Mouse (Mus musculus) embryonic fibroblast, embryonic 13.5 days (primary cell): ENCODE results near the gene Mmp19. TPM values are rescaled to one million over a fixed set of nuclear protein-coding genes. Genes with fewer than 3 reads are reported as not detected.

Source experiments
- H3K27ac ChIP-seq: 2 replicates; pipeline ENCODE4 v1.5.1; 2012; ENCODE audit warnings: low read length, control low read depth, inconsistent platforms; ENCODE audit not compliant: insufficient read depth
- H3K4me1 ChIP-seq: 2 replicates; pipeline ENCODE4 v1.6.1; 2011; ENCODE audit warnings: low read length; ENCODE audit not compliant: control insufficient read depth, insufficient read depth
- H3K4me3 ChIP-seq: 2 replicates; pipeline ENCODE4 v1.5.1; 2011; ENCODE audit warnings: mild to moderate bottlenecking, control low read depth, low read length; ENCODE audit not compliant: insufficient read depth
- CTCF ChIP-seq: IDR thresholded peaks from 2 replicates; pipeline ENCODE4 v1.5.1; 2011; ENCODE audit warnings: mild to moderate bottlenecking, control low read depth, low read length, moderate library complexity, borderline replicate concordance; ENCODE audit not compliant: insufficient read depth
- POLR2A ChIP-seq: IDR thresholded peaks from 2 replicates; pipeline ENCODE4 v1.6.1; 2011; ENCODE audit warnings: low read depth, mild to moderate bottlenecking, control low read depth, low read length, moderate library complexity
- polyA plus RNA-seq: library from polyadenylated mRNA; stranded (reverse); fragments of >200 nt; gene quantifications from 2 replicates; pipeline ENCODE4 v1.2.4, GENCODE M21; 2011; ENCODE audit warnings: low read depth; ENCODE audit not compliant: missing spikeins, insufficient read length

The Mmp19 gene
- polyA plus RNA-seq, 1 experiment: 54.0 TPM

DNA sequence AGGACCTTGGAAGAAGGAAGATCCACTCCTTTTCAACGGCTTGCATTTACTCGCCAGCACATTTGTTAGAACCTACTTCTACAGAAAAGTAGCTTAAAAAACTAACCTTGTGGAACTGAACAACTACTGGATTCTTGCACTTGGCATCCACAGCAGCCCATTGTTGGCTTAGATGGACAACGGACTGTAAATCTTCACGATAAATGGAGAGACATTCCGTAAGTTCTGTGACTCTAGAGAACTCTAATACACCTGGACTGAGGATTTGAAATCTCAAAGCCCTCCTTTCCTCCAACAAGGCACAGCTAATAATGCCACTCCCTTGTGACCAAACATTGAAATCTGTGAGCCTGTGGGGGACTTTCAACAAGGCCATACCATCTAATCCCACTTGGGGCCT lies 52.5 kb downstream of the Mmp19 start:
- no peaks in the 10 kb centered on the region for H3K4me1 ChIP-seq
- H3K4me3 ChIP-seq: no peak overlapping the region
- no peak for TF ChIP-seq CTCF
- TF ChIP-seq POLR2A: no peak
- no peak overlapping the region for H3K27ac ChIP-seq

DNA sequence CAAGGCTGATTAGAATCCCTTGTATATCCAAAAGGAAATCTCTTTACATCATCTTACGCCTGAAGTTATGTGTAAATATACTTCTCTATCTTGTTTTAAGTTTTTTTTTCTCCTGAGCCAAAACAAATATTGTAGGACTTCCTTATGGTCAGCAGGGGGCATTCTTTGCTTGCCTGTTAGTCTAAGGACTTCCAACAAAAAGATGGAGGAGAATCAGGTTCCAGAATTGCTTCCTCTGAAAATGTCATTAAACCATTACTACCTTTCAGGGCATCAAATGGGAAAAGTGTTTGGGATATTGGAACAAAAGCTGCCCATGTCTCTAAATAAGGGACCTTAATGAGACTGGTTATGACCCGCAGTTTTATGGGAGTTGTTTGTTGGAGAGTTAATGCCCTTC lies 54.8 kb downstream of the Mmp19 start:
- Histone ChIP-seq H3K4me1 (no peaks in the 10 kb centered on the region), H3K27ac (no peak overlapping the region), H3K4me3 (no peak overlapping the region)
- TF ChIP-seq POLR2A (no peak), CTCF (no peak)

DNA sequence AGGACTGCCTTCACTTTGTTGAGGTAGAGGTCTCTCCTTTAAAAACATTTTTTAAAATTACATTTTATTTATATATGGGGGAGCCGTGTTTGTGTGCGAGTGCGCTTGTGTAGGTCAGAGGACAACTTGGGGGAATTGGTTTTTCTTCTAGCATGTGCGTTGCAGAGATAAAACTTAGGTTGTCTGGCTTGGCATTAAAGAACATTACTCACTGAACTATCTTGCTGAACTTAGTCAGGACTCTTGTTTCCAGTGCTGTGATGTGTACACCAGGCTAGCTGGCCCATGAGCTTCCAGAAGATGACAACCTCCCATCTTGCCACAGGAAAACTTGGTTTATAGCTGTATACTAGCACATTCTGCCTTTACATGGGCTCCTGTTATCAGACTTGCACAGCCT lies 56.0 kb downstream of the Mmp19 start:
- no peak for TF ChIP-seq POLR2A
- no peak for TF ChIP-seq CTCF
- no peak overlapping the region for H3K27ac ChIP-seq
- no peaks in the 10 kb centered on the region for H3K4me1 ChIP-seq
- no peak overlapping the region for H3K4me3 ChIP-seq

DNA sequence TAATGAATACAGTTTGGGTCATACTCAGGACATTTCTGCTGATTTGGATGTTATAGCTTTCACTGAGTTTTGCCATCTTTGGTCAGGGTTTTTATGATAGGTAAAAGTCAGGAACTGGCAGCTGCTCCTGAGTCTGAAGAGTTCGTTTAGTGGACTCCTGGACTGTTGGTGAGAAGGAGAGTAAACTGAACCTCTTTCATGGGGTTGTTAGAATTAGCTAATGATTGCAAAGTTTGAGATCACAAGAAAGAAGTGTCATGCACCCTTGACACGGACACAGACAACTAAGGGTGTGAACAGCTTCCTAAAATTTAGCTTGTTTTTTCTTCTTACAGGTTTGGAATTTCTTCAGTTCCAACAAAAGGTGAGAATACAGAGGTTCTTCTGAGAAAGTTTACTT lies 57.7 kb downstream of the Mmp19 start:
- Histone ChIP-seq H3K4me3 (no peak overlapping the region), H3K27ac (no peak overlapping the region), H3K4me1 (no peaks in the 10 kb centered on the region)
- no peak for TF ChIP-seq CTCF
- TF ChIP-seq POLR2A: no peak

DNA sequence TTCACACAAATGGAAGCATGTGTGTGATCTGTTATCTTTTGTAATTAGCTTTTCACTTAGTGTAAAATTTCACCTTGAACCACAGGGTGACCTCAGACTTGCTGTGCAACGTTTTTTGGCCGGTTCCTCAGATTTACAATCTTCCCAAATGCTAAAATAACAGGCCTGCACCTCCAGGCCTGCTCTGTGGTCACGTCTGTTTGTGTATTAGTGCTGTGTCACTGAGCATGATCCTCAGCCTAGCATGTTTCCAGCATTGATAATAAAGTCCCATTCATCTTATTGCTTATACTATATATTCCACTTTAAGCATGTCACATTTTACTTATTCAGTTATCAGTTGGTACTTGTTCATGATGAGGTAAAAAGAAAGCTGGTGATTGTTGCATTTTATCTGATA lies 59.6 kb downstream of the Mmp19 start:
- H3K27ac ChIP-seq: no peak overlapping the region
- no peak overlapping the region for H3K4me3 ChIP-seq
- no peaks in the 10 kb centered on the region for H3K4me1 ChIP-seq
- TF ChIP-seq CTCF (no peak), POLR2A (no peak)

Other genes starting within 250 kb of the Mmp19 start
- 4.7 and 6.0 TPM in 2 replicates for gene Zc3h10, start 243.1 kb upstream of the Mmp19 start, polyA plus RNA-seq
- gene Rpl41, start 241.6 kb upstream of the Mmp19 start, polyA plus RNA-seq: 2,862 and 3,188 TPM in 2 replicates
- gene Pa2g4, start 224.9 kb upstream of the Mmp19 start, polyA plus RNA-seq: 146 and 152 TPM in 2 replicates
- gene Erbb3, start 201.3 kb upstream of the Mmp19 start, polyA plus RNA-seq: 0.13 and 0.70 TPM in 2 replicates
- 1,073 and 1,205 TPM in 2 replicates for gene Rps26, start 164.2 kb upstream of the Mmp19 start, polyA plus RNA-seq
- 2.3 and 4.8 TPM in 2 replicates for gene Ikzf4, start 144.9 kb upstream of the Mmp19 start, polyA plus RNA-seq
- 14.3 and 15.7 TPM in 2 replicates for gene Suox, start 116.8 kb upstream of the Mmp19 start, polyA plus RNA-seq
- gene Rab5b, start 94.6 kb upstream of the Mmp19 start, polyA plus RNA-seq: 88.8 and 96.7 TPM in 2 replicates
- 0.68 and 0.87 TPM in 2 replicates for gene Pmel, start 86.7 kb upstream of the Mmp19 start, polyA plus RNA-seq
- 49.3 and 66.6 TPM in 2 replicates for gene Cdk2, start 85.9 kb upstream of the Mmp19 start, polyA plus RNA-seq
- 14.6 and 19.0 TPM in 2 replicates for gene Dgka, start 46.1 kb upstream of the Mmp19 start, polyA plus RNA-seq
- gene Pym1, start 43.0 kb upstream of the Mmp19 start, polyA plus RNA-seq: 29.5 and 38.2 TPM in 2 replicates
- 55.5 and 59.0 TPM in 2 replicates for gene Dnajc14, start 13.2 kb downstream of the Mmp19 start, polyA plus RNA-seq
- gene Tmem198b, start 13.5 kb downstream of the Mmp19 start, polyA plus RNA-seq: 34.4 and 44.8 TPM in 2 replicates
- 106 and 112 TPM in 2 replicates for gene Sarnp, start 26.4 kb downstream of the Mmp19 start, polyA plus RNA-seq
- gene Ormdl2, start 30.7 kb downstream of the Mmp19 start, polyA plus RNA-seq: 30.4 and 31.2 TPM in 2 replicates
- gene Gdf11, start 100.8 kb downstream of the Mmp19 start, polyA plus RNA-seq: 16.3 and 19.4 TPM in 2 replicates
- gene Cd63, start 110.1 kb downstream of the Mmp19 start, polyA plus RNA-seq: 686 and 779 TPM in 2 replicates
- 5.5 and 7.7 TPM in 2 replicates for gene Rdh5, start 132.0 kb downstream of the Mmp19 start, polyA plus RNA-seq
- gene Bloc1s1, start 133.1 kb downstream of the Mmp19 start, polyA plus RNA-seq: 80.5 and 91.4 TPM in 2 replicates
- 16.9 and 22.1 TPM in 2 replicates for gene Itga7, start 142.9 kb downstream of the Mmp19 start, polyA plus RNA-seq
- gene Mettl7b, start 170.1 kb downstream of the Mmp19 start, polyA plus RNA-seq: not detected in 2 replicates
- gene Olfr9, start 198.5 kb downstream of the Mmp19 start, polyA plus RNA-seq: not detected in 2 replicates
- gene Olfr763, start 219.9 kb downstream of the Mmp19 start, polyA plus RNA-seq: not detected in 2 replicates
- gene Olfr764-ps1, start 249.0 kb downstream of the Mmp19 start, polyA plus RNA-seq: not detected in 2 replicates